Mouse (Mus musculus) left cerebral cortex, postnatal 36 days (tissue): Measurements from ENCODE around the gene Ptdss2. TPM values are rescaled to one million over a fixed set of nuclear protein-coding genes. Genes with fewer than 3 reads are reported as not detected.

Source experiments
- DNase-seq, 2 experiments: peaks; one replicate each; pipeline ENCODE4 v3.0.0; 2021 to 2022; ENCODE audit warnings: low spot score in 2 of 2, mixed read lengths in 1 of 2
- intact Hi-C: fragments of 180-260 bp; cut with DNase I; formaldehyde crosslinking; loops from one replicate; pipeline ENCODE4 v1.15.1; 2025
- total RNA-seq, 2 experiments: library from RNA; stranded (reverse); gene quantifications; 2 replicates each; pipeline ENCODE4 v1.2.3; 2021

Ptdss2 gene
- total RNA-seq, 2 experiments from 2014 or later: 45.1 to 52.1 TPM

DNA sequence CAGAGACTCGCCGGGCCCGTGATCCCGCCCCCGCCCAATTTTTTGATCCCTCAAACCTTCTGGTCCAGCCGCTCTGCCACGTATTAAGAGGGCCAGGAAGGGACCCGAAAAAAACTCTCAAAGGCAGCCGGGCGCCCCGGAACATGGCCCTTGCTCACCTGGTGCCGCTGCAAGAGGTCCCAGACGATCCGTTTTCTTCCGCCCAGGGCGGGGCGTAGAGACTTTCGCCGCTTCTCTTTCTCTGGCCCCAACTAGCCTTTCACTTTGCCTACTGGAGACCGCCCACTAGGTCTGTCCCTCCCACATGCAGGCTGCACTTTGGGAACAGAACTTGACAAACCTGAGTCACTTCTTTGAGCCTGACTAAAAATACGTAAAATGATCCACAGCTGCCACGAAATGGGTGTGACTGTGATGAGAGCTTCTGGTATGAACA, 46.4 kb downstream of the Ptdss2 start:
- intact Hi-C loops: no loop called here
- peak; percentile 59 to 68 for DNase-seq

DNA sequence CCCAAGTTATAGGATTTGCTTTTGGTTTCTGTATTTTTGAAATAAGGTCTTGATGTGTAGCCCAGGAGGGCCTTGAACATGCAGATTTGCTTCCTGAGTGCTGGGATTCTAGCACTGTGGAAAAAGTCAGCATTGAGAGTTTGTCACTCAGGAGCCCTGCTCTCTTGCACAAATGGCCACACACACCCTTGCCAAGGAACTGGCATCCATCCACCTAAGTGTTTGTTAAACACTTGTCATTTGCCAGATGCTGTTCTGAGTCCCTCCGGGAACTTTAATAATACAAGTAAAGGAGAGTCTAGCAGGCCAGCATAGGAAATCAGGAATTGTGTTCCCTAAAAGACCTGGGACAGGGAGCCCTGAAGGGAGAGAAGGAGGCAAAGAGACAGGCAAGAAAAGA, 47.1 kb downstream of the Ptdss2 start:
- intact Hi-C loops: no loop called here
- no peak for DNase-seq

- DNase-seq: no peak
Measured at GRCm38 (mm10) chr7:141169866-141170265, 47.7 kb downstream of the Ptdss2 start.

GRCm38 (mm10) chr7:141172116-141173006, 50.2 kb downstream of the Ptdss2 start, which contains the start of gene Rnh1:
Gene Rnh1, minus strand, starts transcription at chr7:141172857.
- peak; percentile 92 for DNase-seq
- intact Hi-C loops: loop anchor here (5.0 kb wide), 3 partner anchors 40 to 325 kb away; partner anchors contain the start of genes Odf3 and Scgb1c1

More at GRCm38 (mm10) chr7:141169866-141170265, 47.7 kb downstream of the Ptdss2 start:
- intact Hi-C loops: loop anchor here (5.0 kb wide), 3 partner anchors 38 to 323 kb away; partner anchors contain the start of genes Odf3 and Scgb1c1

GRCm38 (mm10) chr7:141173323-141173850, 51.2 kb downstream of the Ptdss2 start:
- DNase-seq: no peak
- intact Hi-C loops: loop anchor here (5.0 kb wide), 3 partner anchors 41 to 326 kb away; partner anchors contain the start of genes Odf3 and Scgb1c1

GRCm38 (mm10) chr7:141175068-141175467, 52.9 kb downstream of the Ptdss2 start:
- DNase-seq: no peak
- intact Hi-C loops: loop anchor here (5.0 kb wide), 2 partner anchors 83 to 268 kb away; no protein-coding TSS in a partner anchor

GRCm38 (mm10) chr7:141176173-141176572, 54.0 kb downstream of the Ptdss2 start:
- intact Hi-C loops: loop anchor here (5.0 kb wide), 2 partner anchors 84 to 269 kb away; no protein-coding TSS in a partner anchor
- peak; percentile 75 to 85 for DNase-seq

DNA sequence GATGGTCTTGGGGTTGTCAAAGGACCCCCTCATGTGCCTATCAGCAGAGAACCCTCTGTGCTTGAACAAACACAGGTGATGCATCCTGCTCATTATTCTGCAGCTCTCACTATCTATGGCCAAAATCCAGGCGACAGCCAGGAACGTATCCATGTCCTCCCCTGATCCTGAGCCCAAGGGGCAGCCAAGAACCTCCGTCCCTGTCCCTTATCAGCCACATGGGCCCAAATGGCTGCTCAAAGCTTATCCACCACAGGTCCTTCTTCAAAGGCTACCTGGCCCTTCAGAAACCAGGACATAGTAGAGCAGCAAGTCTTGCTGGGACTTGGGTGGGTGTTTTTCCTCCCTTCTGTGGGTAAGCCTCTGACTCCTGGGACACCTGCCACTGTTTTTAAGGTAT, 66.0 kb downstream of the Ptdss2 start:
- intact Hi-C loops: no loop called here

GRCm38 (mm10) chr7:141188733-141189132, 66.6 kb downstream of the Ptdss2 start:
- intact Hi-C loops: no loop called here
- no peak for DNase-seq

More for the DNA sequence above, 66.0 kb downstream of the Ptdss2 start:
- no peak for DNase-seq

- intact Hi-C loops: no loop called here
- DNase-seq: no peak
Measured at GRCm38 (mm10) chr7:141190220-141190619, 68.0 kb downstream of the Ptdss2 start.

DNA sequence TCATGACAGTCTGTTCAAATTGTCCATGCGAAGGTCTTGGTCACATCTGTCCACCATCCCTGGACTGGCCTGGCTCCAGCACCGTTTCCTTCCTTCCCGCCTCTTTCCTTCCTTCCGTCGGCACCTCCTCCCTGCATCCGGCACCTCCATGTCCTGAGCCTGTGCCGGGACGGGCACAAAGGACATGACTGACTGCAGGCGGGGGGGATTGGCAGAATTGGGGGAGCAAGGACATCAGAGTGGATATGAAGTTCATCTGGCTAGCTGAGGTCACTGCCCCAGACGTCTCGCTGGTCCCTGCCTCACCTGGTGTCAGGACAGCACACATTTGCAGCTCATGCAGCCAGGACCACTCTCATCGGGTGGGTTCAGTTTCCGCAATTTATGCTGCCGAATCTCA, 68.9 kb downstream of the Ptdss2 start:
- intact Hi-C loops: no loop called here
- DNase-seq: no peak

- intact Hi-C loops: no loop called here
Measured at GRCm38 (mm10) chr7:141191796-141192685, 69.9 kb downstream of the Ptdss2 start.

GRCm38 (mm10) chr7:141192776-141193347, 70.7 kb downstream of the Ptdss2 start:
- intact Hi-C loops: no loop called here
- no peak for DNase-seq

More at GRCm38 (mm10) chr7:141191796-141192685, 69.9 kb downstream of the Ptdss2 start:
- DNase-seq: no peak

DNA sequence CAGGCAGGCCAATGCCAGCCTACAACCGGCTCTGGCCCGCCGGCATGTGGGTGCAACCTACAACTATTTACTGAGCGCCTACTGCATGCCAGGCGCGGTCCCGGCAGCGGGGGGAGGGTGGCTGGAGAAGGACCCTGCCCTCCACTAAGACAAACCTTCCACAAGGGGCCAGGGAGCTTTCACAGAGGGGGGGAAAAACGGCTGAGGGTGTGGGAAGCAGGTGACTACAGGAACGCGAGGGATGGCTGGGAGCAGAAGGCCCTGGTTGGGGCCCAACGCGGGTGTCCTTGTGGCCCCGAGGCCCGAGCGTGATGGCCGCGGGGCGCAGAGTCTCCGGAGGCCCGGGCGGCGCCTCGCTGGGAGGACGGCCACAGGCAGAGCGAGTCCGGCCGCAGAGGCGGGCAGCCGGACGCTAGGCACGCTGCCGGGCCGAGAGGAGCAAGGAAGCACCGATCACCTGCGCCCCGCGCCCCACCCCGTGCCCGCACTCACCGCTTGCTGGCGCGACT, 71.2 kb downstream of the Ptdss2 start:
- intact Hi-C loops: no loop called here
- DNase-seq: peak in 1 of 2 experiments; percentile 45

DNA sequence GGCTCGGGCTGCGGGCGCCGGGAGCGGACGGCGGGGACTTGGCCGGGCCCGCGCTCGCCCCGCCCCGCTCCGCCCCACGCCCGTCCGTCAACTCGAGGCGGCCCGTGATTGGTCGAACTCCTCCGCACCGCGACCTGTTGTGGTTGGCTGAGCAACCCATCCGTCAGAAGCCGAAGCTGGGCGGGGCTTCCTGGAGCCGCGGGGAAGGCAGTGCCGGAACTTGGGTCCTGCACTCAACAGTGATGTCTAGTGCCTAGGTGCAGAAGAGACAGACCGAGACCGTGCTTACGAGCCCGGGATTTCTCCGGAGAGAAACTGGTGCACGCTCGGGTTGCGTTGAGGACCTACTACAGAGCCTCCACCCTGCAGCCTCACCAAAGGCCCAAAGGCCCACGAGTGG, 71.8 kb downstream of the Ptdss2 start, which contains the start of the genes Hras and Lrrc56:
Gene Hras (minus strand): TSS at position 58 of the 400 bp plus-strand sequence.
Gene Lrrc56 (plus strand): TSS at position 210 of the 400 bp plus-strand sequence.
- intact Hi-C loops: no loop called here
- DNase-seq: peak; percentile 98

DNA sequence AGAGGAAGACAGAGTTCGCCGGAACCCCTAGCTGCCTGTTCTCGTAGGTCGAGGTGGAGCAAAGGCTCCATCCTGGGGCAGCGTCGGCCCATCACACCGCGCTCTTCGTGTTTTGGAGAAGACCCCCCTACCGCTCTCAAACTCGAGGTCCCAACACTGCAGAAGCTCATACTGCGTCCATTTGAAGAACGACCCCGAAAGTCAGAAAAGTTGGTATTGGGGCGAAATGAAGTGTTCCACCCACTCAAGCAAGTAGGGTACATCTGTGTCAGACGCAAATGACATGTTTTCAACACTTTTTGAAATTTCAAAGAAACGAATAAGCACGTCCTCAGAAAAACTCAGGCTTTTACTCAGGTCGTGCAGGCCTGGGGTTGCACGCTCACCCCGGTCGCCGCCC, 72.2 kb downstream of the Ptdss2 start:
- peak in 1 of 2 experiments; percentile 25 for DNase-seq
- intact Hi-C loops: no loop called here

GRCm38 (mm10) chr7:141194830-141195229, 72.6 kb downstream of the Ptdss2 start:
- intact Hi-C loops: no loop called here
- DNase-seq: peak; percentile 79 to 84

DNA sequence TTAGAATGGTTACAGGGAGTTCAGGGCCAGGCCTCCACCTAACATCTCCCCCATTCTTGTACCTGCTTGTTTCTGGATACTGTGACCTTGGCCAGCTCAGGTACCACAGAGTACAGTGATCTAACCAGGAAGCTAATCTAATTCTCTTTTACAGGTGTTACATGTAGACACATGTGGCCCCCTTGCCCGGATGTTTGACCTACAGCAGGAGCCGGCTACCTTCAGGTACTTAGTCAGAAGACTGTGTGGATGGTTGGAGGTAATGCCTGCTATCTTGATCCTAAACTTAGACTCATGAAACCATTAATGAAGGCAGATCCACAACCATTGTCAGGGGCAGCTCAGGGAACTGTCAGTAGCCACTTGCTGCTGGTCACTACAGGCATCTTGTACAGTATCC, 73.6 kb downstream of the Ptdss2 start:
- intact Hi-C loops: no loop called here

More for the DNA sequence above, 73.6 kb downstream of the Ptdss2 start:
- no peak for DNase-seq
